Mouse (Mus musculus): ENCODE data around the gene Mpig6b.
"Not testable (repeated sequence)": the region's sequence is repeated elsewhere in the genome, so short reads cannot be mapped to it uniquely, and the experiment has no call there.

Mpig6b gene

DNA sequence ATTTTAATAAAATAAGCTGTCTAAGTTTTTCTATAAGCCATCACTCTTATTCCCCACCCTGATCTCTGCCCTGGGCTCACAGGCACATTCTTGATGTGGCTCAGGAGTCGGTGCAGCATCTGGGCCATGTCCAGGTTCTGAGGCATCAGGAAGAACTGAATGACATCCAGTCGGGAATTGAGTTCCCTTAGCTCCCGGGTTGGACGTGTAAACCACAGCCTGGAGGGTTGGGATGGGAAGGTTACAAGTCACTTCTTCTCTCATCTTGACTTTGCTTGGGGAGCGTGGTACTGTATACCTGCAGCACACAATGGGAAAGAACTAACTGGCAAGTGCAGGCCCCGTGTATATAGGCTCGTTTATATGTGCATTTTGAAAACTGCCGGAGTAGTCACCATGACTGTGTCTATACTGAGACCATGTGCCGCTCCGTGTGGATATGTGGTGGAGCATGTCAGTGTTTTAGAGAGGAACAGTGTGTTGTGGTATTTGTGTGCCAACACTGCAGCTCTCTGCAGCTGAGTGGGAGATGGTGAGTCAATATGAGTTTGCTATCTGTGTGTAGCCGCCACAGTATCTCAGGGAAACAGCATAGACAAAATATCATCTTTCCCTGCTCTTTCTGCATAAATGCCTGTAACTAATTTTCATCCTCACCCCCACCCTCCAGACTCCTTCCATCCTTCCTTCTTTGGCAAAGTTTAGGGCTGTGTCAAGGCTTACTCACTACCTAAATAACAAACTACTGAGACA is 26.7 kb downstream of the Mpig6b start:
- no peak for DNase-seq (ENCODE audit: low read depth in 2 of 2, low spot score in 2 of 2)

DNA sequence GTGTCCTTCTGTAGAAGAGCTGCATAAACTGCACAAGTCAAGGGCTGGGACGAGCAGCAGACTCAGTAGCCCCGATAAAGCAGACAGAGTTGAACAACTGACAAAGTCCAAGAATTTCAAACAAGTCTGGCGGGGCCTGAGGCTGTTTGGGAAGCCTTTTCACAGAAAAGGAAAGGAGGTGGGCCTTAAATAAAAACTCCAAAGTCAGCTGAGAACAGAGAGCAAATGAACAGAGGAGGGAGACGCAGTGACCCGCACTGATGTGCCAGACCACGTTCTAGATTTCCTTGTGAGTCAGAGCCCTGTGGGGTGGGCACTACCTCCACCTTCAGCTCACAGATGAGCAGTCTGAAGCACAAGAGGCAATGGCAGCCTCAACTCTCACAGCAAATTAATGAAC is 31.1 kb downstream of the Mpig6b start:
- DNase-seq (ENCODE audit: low read depth in 2 of 2, low spot score in 2 of 2): no peak

DNA sequence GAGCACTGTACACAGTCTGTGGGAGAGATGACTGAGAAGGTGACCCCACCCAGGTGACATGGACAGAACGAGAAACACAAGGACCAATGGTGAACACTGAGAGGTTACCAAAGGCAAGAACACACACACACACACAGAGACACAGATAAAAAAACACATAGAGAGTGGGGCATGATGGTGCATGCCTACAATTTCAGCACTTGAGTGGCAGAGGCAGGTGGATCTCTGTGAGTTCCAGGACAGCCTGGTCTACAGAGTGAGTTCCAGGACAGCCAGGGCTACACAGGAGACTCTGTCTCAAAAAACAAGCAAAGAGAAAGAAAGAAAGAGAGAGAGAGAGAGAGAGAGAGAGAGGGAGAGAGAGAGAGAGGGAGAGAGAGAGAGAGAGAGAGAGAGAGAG is 32.3 kb downstream of the Mpig6b start:
- not testable (repeated sequence) for DNase-seq (ENCODE audit: low read depth in 2 of 2, low spot score in 2 of 2)

DNA sequence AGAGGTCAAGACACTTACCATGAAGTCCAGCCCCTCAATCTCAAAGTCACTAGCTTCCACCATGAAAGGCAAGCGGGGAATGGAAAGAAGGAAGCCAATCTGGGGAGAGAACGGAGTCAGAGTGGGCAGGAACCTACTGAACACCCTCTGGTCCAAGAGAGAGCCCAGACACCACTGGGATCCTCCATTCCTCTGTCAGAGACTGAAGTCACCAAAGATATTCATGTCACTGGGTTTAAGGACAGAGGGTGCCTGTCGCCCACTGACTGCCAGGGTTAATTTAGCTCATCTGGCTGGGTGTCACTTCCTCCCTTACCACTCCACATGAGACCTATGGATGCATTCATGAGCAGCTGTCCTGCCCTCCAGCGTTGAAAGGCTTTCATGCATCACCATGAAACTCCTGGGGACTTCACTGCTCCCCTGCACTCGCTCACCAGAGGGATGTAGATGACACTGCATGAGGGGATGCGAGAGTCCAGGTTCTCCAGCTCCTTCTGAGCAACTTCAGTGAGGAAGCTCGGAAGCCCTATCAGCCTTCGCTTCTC is 33.6 kb downstream of the Mpig6b start:
- DNase-seq (ENCODE audit: low read depth in 2 of 2, low spot score in 2 of 2): no peak

DNA sequence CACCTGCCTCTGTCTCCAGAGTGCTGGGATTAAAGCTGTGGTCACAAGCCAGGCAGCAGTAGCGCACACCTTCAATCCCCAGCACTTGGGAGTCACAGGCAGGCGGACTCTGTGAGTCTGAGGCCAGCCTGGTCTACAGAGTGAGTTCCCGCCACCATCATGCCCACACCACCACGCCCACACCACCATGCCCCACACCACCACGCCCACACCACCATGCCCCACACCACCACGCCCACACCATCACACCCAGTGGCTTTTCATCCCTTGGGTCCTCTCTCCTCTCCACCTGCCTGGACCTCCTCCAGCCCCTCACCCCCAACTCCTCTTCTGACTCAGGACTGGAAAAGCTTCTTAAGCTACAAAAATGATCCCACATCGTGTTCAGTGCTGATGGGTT is 34.1 kb downstream of the Mpig6b start:
- no peak for DNase-seq (ENCODE audit: low read depth in 2 of 2, low spot score in 2 of 2)

DNA sequence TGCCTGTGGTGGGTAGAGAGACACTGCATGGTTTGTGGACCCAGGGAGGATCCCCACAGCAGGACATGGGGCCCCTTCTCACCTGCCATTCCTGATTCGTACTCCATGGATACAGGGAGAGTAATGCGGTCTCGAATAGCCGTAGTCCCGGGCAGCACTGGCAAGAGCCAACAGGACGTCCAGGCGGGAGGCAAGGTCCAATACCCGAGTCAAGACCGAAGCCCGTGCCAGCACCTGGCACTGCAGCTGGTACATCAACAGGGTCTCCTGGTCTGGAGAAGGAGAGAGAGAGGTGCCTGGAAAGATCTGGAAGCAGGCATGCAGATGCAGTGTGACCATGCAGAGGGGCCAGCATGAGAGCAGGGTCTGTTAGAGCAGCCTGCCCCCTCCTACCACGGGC is 34.7 kb downstream of the Mpig6b start:
- DNase-seq (ENCODE audit: low read depth in 2 of 2, low spot score in 2 of 2): no peak

DNA sequence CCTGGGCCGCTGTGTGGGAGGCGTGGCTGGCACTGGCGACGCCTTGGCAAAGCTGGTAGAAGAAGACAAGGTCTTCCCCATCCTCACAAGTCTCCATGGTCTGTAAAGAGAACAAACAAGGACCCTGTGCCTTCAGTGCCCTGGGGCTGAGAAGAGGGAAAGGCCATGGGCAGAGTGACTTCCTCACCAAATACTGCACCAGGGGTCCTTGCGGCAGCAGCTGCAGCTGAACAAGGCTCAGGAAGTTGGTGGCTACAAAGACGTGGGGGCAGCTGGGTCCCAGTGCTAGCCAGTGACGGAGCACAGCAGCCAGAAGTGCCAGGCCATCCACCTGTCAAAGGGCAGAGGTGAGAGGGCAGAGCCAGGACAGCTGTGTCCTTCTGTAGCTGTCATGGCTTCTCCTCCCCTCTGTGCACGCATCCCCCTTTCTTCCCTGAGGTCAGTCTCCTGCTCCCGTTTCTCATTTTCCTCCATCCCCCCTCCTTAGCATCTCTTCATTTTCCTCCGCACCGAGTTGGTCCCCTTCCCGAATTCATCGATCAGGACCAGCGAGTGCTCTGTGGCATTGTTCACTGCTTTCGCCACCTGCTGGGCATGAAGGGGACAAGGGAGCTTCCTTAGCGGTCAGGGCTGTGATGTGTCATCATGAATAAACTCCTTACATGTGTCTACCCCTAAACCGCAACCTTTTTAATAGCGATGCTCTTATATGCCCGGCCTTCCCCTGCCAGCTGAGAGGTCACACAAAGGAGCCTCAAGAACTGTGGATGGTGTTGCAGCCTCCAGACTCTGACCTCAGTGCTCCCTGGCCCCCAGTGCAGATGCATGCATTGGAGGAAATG is 36.1 kb downstream of the Mpig6b start:
- DNase-seq (ENCODE audit: low read depth in 2 of 2, low spot score in 2 of 2): no peak

DNA sequence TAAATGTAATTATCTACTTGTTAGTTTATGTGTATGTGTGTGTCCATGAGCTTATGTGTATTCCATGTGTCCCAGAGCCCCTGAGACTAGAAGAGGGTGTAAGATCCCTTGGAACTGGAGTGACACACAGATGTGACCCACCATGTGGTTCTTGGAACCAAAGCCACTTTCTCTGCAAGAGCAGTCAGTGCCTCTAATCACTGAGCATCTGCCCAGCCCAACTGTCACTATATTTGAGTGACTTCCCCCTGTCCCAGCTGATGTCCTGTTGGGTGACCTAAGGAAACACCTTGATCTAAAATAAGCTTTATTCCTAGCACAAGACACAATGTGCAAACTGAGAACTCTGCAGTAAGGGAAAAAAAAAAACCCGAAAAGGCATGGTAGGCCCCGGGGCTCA is 37.7 kb downstream of the Mpig6b start:
- no peak for DNase-seq (ENCODE audit: low read depth in 2 of 2, low spot score in 2 of 2)

DNA sequence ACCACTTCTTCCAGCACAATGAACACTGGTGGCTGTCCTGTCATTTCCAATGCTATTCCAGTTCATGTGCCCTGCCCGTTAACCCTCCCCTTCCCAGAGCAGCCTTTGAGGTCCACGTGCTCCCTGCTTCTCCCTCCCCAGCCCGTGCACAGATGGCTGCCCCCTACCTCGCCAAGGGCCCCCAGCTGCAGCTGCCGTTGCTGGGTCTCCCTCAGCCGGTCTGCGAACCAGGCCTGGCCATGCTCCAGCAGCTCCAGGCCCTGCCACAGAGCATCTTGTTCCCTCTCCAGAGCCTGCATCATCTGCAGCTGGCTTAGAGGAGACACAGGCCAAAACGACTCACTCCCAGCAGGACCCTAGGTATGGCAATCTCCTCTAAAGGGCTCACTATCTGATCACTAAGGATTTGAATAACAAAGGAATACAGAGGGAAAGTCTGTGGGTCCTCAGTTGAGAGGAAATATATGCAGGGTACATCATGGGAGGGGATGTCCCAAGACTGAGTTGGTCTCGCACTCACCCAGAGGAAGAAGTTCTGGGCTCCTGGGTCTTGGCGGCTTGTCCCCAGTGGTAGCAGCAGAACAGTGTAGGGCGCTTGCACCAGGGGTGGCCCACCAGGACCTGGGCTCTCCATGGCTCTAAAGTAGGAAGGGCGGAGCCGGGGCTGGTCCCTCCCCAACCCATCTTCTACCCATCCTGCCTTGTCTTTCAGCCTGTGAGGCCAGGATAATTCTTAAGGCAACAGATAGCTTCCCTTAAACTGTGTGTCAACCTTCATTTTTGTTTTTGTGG is 38.5 kb downstream of the Mpig6b start, which contains the start of gene Sapcd1:
TSS of gene Sapcd1 (minus strand) at position 740 of the 792 bp plus-strand sequence.
- DNase-seq (ENCODE audit: low read depth in 2 of 2, low spot score in 2 of 2): no peak

DNA sequence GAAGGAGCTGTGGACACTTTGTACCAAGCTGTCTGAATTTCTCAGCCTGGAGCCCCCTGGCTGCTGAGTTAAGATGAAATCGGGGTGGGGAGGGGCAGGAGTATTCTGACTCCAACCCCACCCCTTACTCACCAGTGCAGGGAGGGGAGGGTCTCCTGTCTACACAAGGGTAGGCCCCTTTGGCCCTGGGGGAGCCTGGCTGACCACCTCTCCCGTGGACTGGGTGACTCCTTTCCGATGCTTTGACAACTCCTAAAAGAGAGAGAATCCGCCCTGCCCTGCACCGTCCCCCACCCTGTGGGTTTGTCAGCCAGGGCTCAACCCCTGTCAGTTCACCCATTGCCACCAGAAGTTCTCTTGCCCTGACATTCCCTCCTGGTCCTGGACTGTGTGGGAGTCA is 39.8 kb downstream of the Mpig6b start:
- DNase-seq (ENCODE audit: low read depth in 2 of 2, low spot score in 2 of 2): no peak

DNA sequence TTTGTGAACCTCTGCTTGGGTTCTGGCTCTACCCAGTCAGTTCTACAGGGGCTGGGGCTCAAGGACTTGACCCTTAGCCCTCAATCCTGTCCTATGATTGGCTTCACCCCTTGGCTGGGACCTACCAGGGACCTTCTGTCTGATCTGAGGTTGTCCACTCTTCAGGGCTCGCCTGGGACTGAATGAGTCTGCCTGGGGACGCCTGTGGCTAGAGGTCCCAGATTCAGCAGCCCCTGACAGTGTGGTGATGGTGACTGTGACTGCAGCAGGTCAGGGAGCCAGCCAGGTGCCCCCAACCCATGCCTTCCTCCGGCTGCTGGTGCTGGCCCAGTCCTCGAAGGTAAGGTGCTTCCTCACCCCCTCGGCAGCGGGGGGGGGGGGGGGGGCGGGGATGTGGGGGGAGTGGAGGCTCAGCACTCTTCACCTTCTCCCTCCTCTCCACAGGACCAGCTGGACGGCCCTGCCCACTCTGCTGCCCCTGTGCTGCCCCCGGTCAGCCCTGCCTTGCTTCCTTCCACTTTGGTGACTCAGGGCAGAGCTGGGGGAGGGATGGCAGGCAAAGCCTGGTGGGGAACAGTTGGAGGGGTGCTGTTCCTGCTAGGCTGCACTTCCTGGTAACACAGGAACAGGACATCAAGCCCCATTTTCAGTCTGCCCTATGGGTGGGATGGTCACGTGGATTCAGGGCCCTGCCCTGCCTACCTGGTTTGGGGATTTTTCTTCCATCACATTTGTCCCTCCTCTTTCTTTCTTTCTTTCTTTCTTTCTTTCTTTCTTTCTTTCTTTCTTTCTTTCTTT is 41.1 kb downstream of the Mpig6b start:
- no peak for DNase-seq (ENCODE audit: low read depth in 2 of 2, low spot score in 2 of 2)

DNA sequence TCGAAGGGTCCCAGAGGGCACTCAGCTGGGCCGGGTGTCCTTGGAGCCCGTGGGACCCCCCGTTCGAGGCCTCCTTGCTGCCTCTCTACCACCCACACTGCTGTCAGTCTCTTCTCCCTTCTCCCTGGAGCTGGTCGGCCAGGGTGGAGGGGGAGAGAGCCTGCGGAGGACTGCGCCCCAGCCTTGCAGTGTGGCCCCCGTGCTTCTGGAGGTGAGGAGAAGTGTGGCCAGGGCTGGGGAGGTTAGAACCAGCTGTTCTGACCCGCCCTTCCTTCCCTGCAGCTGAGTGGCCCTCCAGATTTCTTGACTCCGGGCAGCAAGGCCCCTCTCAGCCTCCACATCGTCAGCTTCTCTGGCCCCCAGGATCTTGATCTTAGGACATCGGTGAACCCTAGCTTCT is 41.7 kb downstream of the Mpig6b start:
- no peak for DNase-seq (ENCODE audit: low read depth in 2 of 2, low spot score in 2 of 2)

DNA sequence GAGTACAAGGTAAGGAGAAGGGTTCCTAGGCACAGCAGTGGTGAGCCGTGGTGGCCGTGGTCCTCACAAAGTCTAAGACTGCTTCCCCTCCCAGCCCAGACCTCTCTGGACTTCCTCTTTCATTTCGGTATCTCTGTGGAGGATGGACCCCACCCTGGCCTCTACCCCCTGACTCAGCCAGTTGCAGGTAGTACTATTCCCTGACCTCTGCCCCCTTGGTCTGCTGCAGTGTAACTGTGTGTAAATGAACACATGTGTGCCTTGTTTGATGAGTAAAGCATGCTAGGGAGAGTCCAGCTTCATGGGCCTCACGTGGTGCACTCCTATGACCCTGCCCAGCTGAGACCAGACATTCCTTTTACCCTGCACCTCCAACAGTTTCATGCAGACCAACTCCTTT is 42.2 kb downstream of the Mpig6b start:
- DNase-seq (ENCODE audit: low read depth in 2 of 2, low spot score in 2 of 2): no peak

DNA sequence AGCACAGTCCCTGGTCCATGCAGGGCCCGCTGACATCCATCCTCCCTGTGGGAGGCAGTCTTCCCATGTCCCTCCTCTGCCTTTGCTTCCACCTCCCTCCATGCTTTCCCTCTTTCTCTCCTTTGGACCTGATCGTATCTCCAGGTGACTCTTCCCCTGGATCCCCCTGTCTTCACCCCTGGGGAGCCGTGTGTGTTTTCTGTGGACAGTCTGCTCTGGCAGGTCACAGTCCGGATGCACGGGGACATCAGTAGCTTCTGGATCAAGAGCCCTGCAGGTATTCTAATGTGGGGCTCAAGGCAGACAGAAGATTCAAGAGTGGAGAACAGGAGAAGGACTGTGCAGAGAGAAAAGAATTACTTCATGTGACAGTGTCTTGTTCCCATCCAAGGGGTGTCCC is 42.8 kb downstream of the Mpig6b start:
- DNase-seq (ENCODE audit: low read depth in 2 of 2, low spot score in 2 of 2): no peak

DNA sequence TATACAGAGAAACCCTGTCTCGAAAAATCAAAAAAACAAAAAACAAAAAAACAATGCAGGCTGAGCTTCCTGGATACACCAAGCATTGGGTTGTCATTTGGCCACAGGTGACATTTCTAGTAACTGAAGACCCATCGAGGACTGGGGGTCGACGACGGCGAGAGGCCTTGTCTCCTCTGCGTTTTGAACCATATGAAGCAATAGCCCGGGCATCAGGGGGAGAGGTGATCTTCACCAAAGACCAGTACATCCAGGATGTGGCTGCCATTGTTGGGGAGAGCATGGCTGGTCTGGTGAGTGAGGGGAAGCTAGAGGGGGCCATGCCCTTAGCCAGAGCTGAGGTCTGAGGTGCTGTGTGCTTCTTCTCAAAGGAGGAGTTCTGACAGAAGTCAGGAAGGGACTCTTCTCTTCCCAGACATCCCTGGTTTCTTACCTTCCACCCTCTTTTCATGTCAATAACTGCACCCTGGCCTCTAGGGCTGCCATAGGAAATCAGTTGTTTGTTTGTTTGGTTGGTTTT is 43.4 kb downstream of the Mpig6b start:
- DNase-seq (ENCODE audit: low read depth in 2 of 2, low spot score in 2 of 2): no peak

DNA sequence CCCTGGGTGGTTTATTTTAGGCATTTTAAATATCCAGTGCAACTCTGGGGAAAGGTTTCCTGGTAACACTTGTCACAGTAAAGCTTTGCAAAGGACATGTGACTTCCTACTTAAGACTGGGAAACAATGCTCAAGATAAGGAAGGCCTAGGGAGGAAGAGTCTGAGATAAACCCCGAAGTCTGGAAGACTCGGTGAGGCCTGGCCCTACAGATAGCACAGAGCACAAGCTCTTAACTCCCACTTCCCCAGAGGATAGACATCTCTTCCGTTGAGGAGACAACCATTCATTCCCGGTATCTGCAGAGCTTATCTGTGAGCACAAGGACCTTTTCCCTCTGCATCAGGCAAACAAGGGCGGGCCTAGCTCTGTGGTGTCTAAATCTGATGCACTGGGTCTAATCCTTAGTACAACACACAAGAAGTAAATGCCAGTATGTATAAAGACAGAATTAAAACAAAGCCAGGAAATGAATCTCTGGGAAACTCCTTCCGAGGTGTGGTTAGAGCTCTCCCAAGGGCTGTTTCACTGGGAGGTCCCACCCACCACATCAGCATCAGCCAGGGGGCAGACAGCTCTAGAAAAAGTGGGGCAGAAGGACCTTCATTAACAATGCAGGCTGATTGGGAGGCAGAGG is 44.0 kb downstream of the Mpig6b start:
- DNase-seq (ENCODE audit: low read depth in 2 of 2, low spot score in 2 of 2): no peak

DNA sequence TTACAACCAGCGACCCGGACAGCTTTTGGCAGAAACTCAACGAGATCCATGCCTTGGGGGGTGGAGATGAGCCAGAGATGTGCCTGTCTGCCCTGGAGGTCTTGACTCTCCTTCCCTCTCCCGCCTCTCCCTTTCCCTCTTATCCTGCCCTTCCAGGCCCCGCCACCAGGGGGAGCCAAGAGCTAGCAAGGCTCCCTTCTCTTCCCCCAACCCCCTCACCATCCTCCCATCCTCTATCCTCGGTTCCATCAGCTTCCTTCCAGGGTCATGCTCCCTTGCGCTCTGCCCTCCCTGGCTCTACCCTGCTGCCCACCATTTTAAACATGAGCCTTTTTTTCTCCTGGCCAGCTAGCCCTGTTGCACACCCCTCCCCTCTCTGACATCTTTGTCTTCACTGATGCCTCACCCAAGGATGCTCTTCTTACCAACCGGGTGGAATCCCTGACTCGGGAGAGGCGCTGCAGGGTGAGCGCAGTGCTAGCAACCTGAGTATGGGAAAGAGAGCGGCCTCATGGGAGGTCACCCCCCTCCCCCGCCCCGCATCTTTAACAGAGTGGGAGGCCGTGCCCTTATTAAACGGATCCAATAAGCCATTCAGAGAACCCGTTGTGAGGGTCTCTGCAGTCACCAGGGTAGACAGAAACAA is 44.7 kb downstream of the Mpig6b start:
- DNase-seq (ENCODE audit: low read depth in 2 of 2, low spot score in 2 of 2): peak; percentile 87 to 92

DNA sequence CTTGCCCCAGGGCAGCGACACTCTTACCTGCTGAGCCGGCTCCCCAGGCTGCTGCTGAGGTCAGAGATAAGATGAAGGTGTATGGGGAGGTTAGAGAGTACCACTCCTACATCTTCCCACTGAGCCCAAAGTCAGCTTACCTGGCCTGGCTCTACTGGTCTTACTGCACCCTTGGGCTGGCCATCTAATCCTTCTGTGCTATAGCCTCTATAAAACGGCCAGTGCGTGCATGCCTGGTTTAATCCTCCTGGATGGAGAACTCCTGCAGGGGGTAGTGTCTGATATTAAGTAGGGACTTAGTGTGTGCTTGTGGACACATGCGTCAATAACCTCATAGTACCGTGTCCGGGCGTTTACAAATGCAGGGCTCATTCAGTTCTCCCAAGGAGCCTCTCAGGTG is 45.4 kb downstream of the Mpig6b start:
- no peak for DNase-seq (ENCODE audit: low read depth in 2 of 2, low spot score in 2 of 2)

DNA sequence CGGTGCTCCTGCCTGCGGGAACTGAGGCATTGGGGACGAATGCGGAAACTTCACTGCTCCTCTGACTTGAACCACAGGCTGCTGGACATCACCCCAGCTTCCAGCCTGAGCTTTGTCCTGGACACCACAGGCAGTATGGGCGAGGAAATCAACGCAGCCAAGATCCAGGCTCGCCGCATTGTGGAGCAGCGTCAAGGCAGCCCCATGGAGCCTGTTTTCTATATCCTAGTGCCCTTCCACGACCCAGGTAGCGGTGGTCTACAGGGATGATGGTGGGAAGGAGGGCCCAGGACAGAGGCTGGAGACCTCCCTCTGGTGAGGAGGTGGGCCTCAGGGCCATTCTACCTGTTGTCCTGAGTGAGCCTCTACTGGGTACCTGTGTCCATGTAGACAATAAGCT is 46.1 kb downstream of the Mpig6b start:
- DNase-seq (ENCODE audit: low read depth in 2 of 2, low spot score in 2 of 2): no peak

Data from CD8-positive naive resting alpha-beta T cell, adult 2 months (primary cell).